Mouse (Mus musculus) liver, embryonic 14.5 days (tissue): ENCODE measurements around the gene Pign.

Experiments used
- CTCF ChIP-seq: IDR thresholded peaks from 2 replicates; pipeline ENCODE4 v1.5.1; 2016; ENCODE audit warnings: antibody characterized with exemption, low read depth, control low read depth
- EP300 ChIP-seq: IDR thresholded peaks from 2 replicates; pipeline ENCODE4 v1.6.1; 2016; ENCODE audit warnings: antibody characterized with exemption, low read depth

- peak; percentile 40; the same call in 1 of the 2 replicates for TF ChIP-seq CTCF
- no peak for TF ChIP-seq EP300
These were observed 47.8 kb upstream of the Pign start for GRCm38 (mm10) chr1:105711227-105711626.
